Mouse (Mus musculus) ES-E14 (cell line): ENCODE results near the gene Rbm47. TPM values are rescaled to one million over a fixed set of nuclear protein-coding genes. Genes with fewer than 3 reads are reported as not detected.

Experiments
- DNase-seq: peaks from one replicate; pipeline ENCODE4 v3.0.0-alpha.2; 2013; ENCODE audit warnings: low read depth, low spot score
- H3K27ac ChIP-seq: 2 replicates; pipeline ENCODE4 v1.5.1; 2012; ENCODE audit warnings: low read depth, mild to moderate bottlenecking, low read length, moderate library complexity, mixed read lengths; ENCODE audit not compliant: poor library complexity, insufficient read depth, severe bottlenecking
- H3K36me3 ChIP-seq: 2 replicates; pipeline ENCODE4 v1.6.1; 2012; ENCODE audit warnings: mild to moderate bottlenecking, low read length, moderate library complexity, mixed read lengths; ENCODE audit not compliant: control insufficient read depth, poor library complexity, insufficient read depth, severe bottlenecking
- H3K4me1 ChIP-seq, 2 experiments: fragments of 150-350 bp in 1 of 2; sonication (generic) in 1 of 2; 2 replicates each; pipeline ENCODE4 v1.6.1; 2012; ENCODE audit warnings: low read length in 2 of 2, mild to moderate bottlenecking in 1 of 2, mixed read lengths in 1 of 2; ENCODE audit not compliant: control insufficient read depth in 2 of 2, insufficient read depth in 2 of 2, poor library complexity in 1 of 2
- H3K4me3 ChIP-seq, 2 experiments: fragments of 150-350 bp in 1 of 2; sonication (generic) in 1 of 2; 2 replicates each; pipeline ENCODE4 v1.5.1; 2012; ENCODE audit warnings: low read length in 2 of 2, low read depth in 1 of 2, mild to moderate bottlenecking in 1 of 2, mixed read lengths in 1 of 2; ENCODE audit not compliant: insufficient read depth in 1 of 2, poor library complexity in 1 of 2, severe bottlenecking in 1 of 2
- H3K9ac ChIP-seq: 2 replicates; pipeline ENCODE4 v1.6.1; 2012; ENCODE audit warnings: low read depth, mild to moderate bottlenecking, low read length, mixed read lengths; ENCODE audit not compliant: poor library complexity, insufficient read depth, severe bottlenecking
- H3K9me3 ChIP-seq: fragments of 150-350 bp; sonication (generic); 2 replicates; pipeline ENCODE4 v1.6.1; 2012; ENCODE audit warnings: low read depth, mild to moderate bottlenecking, low read length; ENCODE audit not compliant: control insufficient read depth, insufficient read depth
- CHD2 ChIP-seq: IDR thresholded peaks from 2 replicates; pipeline ENCODE4 v1.6.1; 2014; ENCODE audit warnings: mild to moderate bottlenecking, low read depth, low read length, inconsistent platforms
- HCFC1 ChIP-seq: IDR thresholded peaks from 2 replicates; pipeline ENCODE4 v1.6.1; 2012; ENCODE audit warnings: low read length, inconsistent platforms, borderline replicate concordance; ENCODE audit not compliant: insufficient read depth
- MAFK ChIP-seq: IDR thresholded peaks from 2 replicates; pipeline ENCODE4 v1.6.1; 2014; ENCODE audit warnings: mild to moderate bottlenecking, low read depth, low read length, inconsistent platforms; ENCODE audit not compliant: insufficient read depth
- ZC3H11A ChIP-seq: IDR thresholded peaks from 2 replicates; pipeline ENCODE4 v1.6.1; 2012; ENCODE audit warnings: low read depth, mild to moderate bottlenecking, inconsistent platforms, low read length, borderline replicate concordance
- ZNF384 ChIP-seq: IDR thresholded peaks from 2 replicates; pipeline ENCODE4 v1.6.1; 2012; ENCODE audit warnings: low read depth, low read length, inconsistent platforms
- in situ Hi-C, 2 experiments: fragments of 600-800 bp; cut with MboI; formaldehyde crosslinking; loops; one replicate each; pipeline ENCODE4 v1.15.1; 2025; ENCODE audit warnings: low sequenced_read_pairs in 2 of 2, inconsistent platforms in 1 of 2; ENCODE audit not compliant: unreplicated experiment in 2 of 2
- total RNA-seq: library from RNA; depleted of rRNA; stranded (reverse); fragments of 300-350 nt; gene quantifications from 2 replicates; pipeline ENCODE4 v1.2.3, GENCODE M21; 2012

Gene Rbm47
- total RNA-seq, 1 experiment, result 13.4 TPM

DNA sequence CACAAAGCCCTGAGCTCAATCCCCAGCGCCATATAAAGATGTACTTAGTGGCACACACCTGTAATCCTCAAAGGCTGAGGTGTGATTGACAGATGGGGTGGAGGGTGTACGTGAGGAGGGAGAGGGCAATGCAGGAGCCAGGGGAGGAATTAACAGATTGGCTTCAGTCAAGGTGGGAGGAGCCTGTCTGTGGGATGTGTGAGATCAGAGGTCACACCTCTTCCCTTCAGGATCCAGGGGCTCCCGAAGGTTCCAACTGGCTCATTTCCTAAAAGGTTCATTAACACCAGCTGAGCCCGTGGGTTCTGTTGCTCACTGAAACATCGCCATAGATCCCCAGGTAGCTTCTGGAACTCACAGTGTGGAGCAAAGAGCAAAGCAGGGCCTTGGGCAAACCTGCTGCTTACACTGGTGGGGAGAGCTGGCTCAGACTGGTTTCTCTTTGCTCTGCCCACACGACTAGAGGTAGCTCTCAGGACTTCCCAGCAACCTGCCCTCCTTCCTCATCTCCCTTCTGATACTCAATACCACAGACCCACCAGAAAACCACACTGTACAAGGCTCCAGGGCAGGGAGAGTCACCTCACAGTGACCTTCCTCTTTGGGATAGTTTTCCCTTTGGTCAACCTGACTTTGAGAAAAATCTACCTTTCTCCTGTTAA, 33.2 kb downstream of the Rbm47 start:
- in situ Hi-C loops, result no loop called here
- H3K4me1 ChIP-seq, result peaks cover 0 to 7% of the 10 kb centered on the region in 2 experiments; a peak in 2 of 4 replicates
- H3K36me3 ChIP-seq, result no peaks in the 10 kb centered on the region; the same call in 1 of the 2 replicates
- no peak overlapping the region; the same call in 1 of the 2 replicates for H3K27ac ChIP-seq
- H3K4me3 ChIP-seq, result no peak overlapping the region
- H3K9me3 ChIP-seq, result no peaks in the 10 kb centered on the region
- DNase-seq, result peak; percentile 48
- H3K9ac ChIP-seq, result no peak overlapping the region
- TF ChIP-seq MAFK (no peak), HCFC1 (no peak), ZC3H11A (no peak), CHD2 (no peak), ZNF384 (no peak)

DNA sequence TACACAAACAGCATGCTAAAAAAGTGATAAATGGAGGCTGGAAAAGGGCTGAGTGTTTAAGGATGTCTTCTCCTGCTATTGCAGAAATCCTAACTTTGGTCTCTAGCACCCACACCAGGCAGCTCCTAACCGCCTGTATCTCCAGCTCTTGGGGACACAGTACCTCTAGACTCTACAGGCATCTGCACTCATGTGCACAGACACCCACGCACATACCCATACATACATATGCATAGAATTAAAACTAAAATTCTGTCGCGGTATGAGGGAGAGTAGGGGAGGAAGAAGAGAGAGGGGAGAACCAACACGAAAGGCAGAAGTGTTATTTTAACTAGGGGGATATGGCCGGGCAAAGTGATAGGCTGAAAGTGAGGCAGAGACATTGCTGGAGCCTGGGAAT, 33.7 kb downstream of the Rbm47 start:
- peaks cover 0 to 7% of the 10 kb centered on the region in 2 experiments; a peak in 3 of 4 replicates for H3K4me1 ChIP-seq
- in situ Hi-C loops, result no loop called here
- H3K36me3 ChIP-seq, result no peaks in the 10 kb centered on the region; the same call in 1 of the 2 replicates
- TF ChIP-seq ZC3H11A (no peak), HCFC1 (no peak), MAFK (no peak), CHD2 (no peak), ZNF384 (no peak)
- no peak overlapping the region for H3K4me3 ChIP-seq
- no peak overlapping the region for H3K9ac ChIP-seq
- no peaks in the 10 kb centered on the region for H3K9me3 ChIP-seq
- H3K27ac ChIP-seq, result no peak overlapping the region
- no peak for DNase-seq

- Histone ChIP-seq H3K4me1 (peaks cover 0 to 6% of the 10 kb centered on the region in 2 experiments; a peak in 3 of 4 replicates), H3K4me3 (no peak overlapping the region), H3K9ac (no peak overlapping the region), H3K27ac (no peak overlapping the region), H3K36me3 (no peaks in the 10 kb centered on the region; the same call in 1 of the 2 replicates), H3K9me3 (no peaks in the 10 kb centered on the region)
- TF ChIP-seq HCFC1, result no peak
- no peak for TF ChIP-seq MAFK
- TF ChIP-seq ZC3H11A, result no peak
- no peak for TF ChIP-seq CHD2
- no peak for DNase-seq
- in situ Hi-C loops, result no loop called here
Measured at GRCm38 (mm10) chr5:66138597-66138996, 34.3 kb downstream of the Rbm47 start.

DNA sequence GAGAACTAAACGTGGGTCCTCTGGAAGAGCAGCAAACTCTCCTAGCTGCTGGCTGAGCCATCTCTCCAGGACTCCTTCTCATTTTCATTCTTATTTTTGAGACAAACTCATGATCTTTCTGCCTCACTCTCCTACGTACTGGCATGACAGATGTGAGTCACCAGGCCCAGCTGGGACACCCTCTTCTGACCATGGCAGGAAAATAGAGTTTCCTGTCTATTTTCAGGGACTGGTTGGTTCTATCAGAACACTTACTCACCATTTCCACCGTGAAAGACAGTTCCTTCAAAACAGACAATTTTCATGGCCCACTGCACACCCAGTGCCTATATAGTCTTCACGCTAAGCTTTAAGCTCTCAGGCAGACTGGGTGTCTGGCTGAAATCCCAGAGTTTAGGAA, 35.7 kb downstream of the Rbm47 start:
- TF ChIP-seq CHD2 (no peak), MAFK (no peak), ZC3H11A (no peak), HCFC1 (no peak), ZNF384 (no peak)

DNA sequence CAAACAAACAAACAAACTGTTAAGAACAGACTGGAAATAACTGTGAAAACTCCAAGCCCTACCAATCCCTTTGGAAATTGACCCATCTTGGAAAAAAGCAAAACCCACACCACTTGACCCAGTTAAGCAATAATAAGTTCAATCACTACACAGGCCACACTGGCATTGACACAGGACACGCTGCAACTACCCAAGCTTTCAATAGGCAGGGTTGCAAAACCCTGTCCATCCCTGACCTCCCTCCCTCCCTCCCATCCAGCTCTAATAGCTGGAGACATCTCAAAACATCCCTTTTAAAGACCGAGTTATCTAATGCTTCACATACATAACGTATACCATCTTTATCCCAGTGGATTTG, 37.1 kb downstream of the Rbm47 start:
- no peak for DNase-seq
- no peaks in the 10 kb centered on the region for H3K36me3 ChIP-seq
- no peaks in the 10 kb centered on the region for H3K9me3 ChIP-seq
- H3K4me1 ChIP-seq, result peaks cover 0 to 5% of the 10 kb centered on the region in 2 experiments; a peak in 3 of 4 replicates
- H3K9ac ChIP-seq, result no peak overlapping the region
- H3K27ac ChIP-seq, result no peak overlapping the region
- no peak overlapping the region for H3K4me3 ChIP-seq
- TF ChIP-seq MAFK, result no peak
- in situ Hi-C loops, result no loop called here

More for the DNA sequence above, 35.7 kb downstream of the Rbm47 start:
- Histone ChIP-seq H3K4me3 (no peak overlapping the region), H3K9ac (no peak overlapping the region), H3K9me3 (no peaks in the 10 kb centered on the region), H3K27ac (no peak overlapping the region), H3K36me3 (no peaks in the 10 kb centered on the region; the same call in 1 of the 2 replicates), H3K4me1 (peaks cover 0 to 5% of the 10 kb centered on the region in 2 experiments; a peak in 3 of 4 replicates)
- no peak for DNase-seq
- in situ Hi-C loops, result no loop called here
